Comparison of ENCODE assay signal across 8 mouse cellular contexts in genomic region chr14:56777360-56778136, GRCm38 (mm10). TPM values are rescaled to one million over a fixed set of nuclear protein-coding genes. Genes with fewer than 3 reads are reported as not detected.
A peak's percentile ranks its signal among the peaks of the same experiment; 100 is the strongest.
DNase-seq lines count a peak whose midpoint lies in the region; ATAC-seq lines count a peak whose summit lies in the region.

No protein-coding gene starts in this region.

- WGBS in intestine, embryonic 14.5 days: under 1% methylated on average over 70 of the region's 71 CpGs

- peak overlapping the region; percentile 80 for H3K4me2 ChIP-seq in intestine, embryonic 14.5 days (ENCODE audit: low read length)

- peak overlapping the region; percentile 85 for H3K9ac ChIP-seq in intestine, embryonic 14.5 days (ENCODE audit: low read length)

- intact Hi-C loops in gastrocnemius, postnatal 14 days (cut with DNase I; ENCODE audit: low total_unique reads): no loop called here
- intact Hi-C loops in left cerebral cortex, postnatal 14 days (cut with DNase I): loop anchor here (5.0 kb wide), 1 partner anchor 110 kb away; the partner anchor contains the start of gene Mphosph8

- H3K9me3 ChIP-seq in intestine, embryonic 14.5 days (ENCODE audit: control insufficient read depth, low read length): no peaks in the 10 kb centered on the region

- no peaks in the 10 kb centered on the region for H3K36me3 ChIP-seq in intestine, embryonic 14.5 days (ENCODE audit: control insufficient read depth, insufficient read depth, low read length)

- peak overlapping the region; percentile 96 for H3K27ac ChIP-seq in intestine, embryonic 14.5 days (ENCODE audit: low read depth)

- no peaks in the 10 kb centered on the region for H3K27me3 ChIP-seq in intestine, embryonic 14.5 days (replicated peaks; ENCODE audit: control insufficient read depth, insufficient read depth, low read length)

- peak; percentile 74 to 75 for DNase-seq in adrenal gland, adult 18-20 months (ENCODE audit: low spot score in 2 of 2)
- DNase-seq in embryo, embryonic 10.5 days (ENCODE audit: low spot score): peak; percentile 77
- DNase-seq in gastrocnemius, postnatal 14 days: peak; percentile 74
- peak; percentile 80 for DNase-seq in intestine, embryonic 14.5 days (ENCODE audit: low spot score)
- DNase-seq in left cerebral cortex, postnatal 14 days (ENCODE audit: low spot score in 2 of 2): peak; percentile 58 to 59
- DNase-seq in right cerebral cortex, postnatal 25 days: peak; percentile 65
- peak; percentile 58 to 64 for DNase-seq in urinary bladder, postnatal 36 days (ENCODE audit: low spot score in 2 of 2)

- H3K4me3 ChIP-seq in intestine, embryonic 14.5 days (ENCODE audit: low read depth, low read length): peak overlapping the region; percentile 91

- H3K4me1 ChIP-seq in intestine, embryonic 14.5 days (replicated peaks; ENCODE audit: control insufficient read depth, insufficient read depth, low read length): peaks cover 18% of the 10 kb centered on the region; the same call in 1 of the 2 replicates

- ATAC-seq in intestine, embryonic 14.5 days (replicated peaks; ENCODE audit: low FRiP score, low TSS enrichment, low read depth): peak; percentile 17; the same call in 1 of the 2 replicates
- peak; percentile 65 for ATAC-seq in megakaryocyte-erythroid progenitor cell, adult 5-6 weeks (replicated peaks; ENCODE audit: low FRiP score, low TSS enrichment, poor library complexity, severe bottlenecking)

RNA-seq across cellular contexts. Expression of gene Pspc1, which starts 0.6 kb away (rescaled TPM):
- 10 to 100 TPM; 28.7 to 35.6 TPM for total RNA-seq in adrenal gland, adult 18-20 months (2021)
- 1 to 10 TPM; 8.2 to 9.7 TPM for total RNA-seq in gastrocnemius, postnatal 14 days (2021)
- 31.1 and 34.7 TPM in 2 replicates for polyA plus RNA-seq in intestine, embryonic 14.5 days (2014; fragmentation: Nextera tagmentation; extraction: Ambion mirVana)
- total RNA-seq in left cerebral cortex, postnatal 14 days (2021): 10 to 100 TPM; 62.9 to 63.1 TPM
- total RNA-seq in megakaryocyte-erythroid progenitor cell, adult 5-6 weeks (2014; fragmentation: Nextera tagmentation): 74.0 and 114 TPM in 2 replicates
- total RNA-seq in megakaryocyte-erythroid progenitor cell, adult 5-6 weeks (2017): 157 and 211 TPM in 2 replicates

RNA-seq across cellular contexts. Expression of gene Zmym5, which starts 34.0 kb away (rescaled TPM):
- total RNA-seq in adrenal gland, adult 18-20 months (2021): 10 to 100 TPM; 29.7 to 31.4 TPM
- 10 to 100 TPM; 14.9 to 18.2 TPM for total RNA-seq in gastrocnemius, postnatal 14 days (2021)
- 18.2 and 22.6 TPM in 2 replicates for polyA plus RNA-seq in intestine, embryonic 14.5 days (2014; fragmentation: Nextera tagmentation; extraction: Ambion mirVana)
- 10 to 100 TPM; 25.3 to 26.7 TPM for total RNA-seq in left cerebral cortex, postnatal 14 days (2021)
- total RNA-seq in megakaryocyte-erythroid progenitor cell, adult 5-6 weeks (2014; fragmentation: Nextera tagmentation): 30.1 and 31.3 TPM in 2 replicates
- 24.9 and 41.6 TPM in 2 replicates for total RNA-seq in megakaryocyte-erythroid progenitor cell, adult 5-6 weeks (2017)

Comparison
In these comparisons a context has a peak if more than half of its experiments do, and no peak if none do; other contexts are left out.
1. Peak in every context shown above with its lines: DNase-seq, ATAC-seq, H3K4me3 ChIP-seq and H3K27ac ChIP-seq.